Mouse (Mus musculus): Measurements from ENCODE around the gene Ephb4.
A peak's percentile ranks its signal among the peaks of the same experiment; 100 is the strongest.

Gene Ephb4

DNA sequence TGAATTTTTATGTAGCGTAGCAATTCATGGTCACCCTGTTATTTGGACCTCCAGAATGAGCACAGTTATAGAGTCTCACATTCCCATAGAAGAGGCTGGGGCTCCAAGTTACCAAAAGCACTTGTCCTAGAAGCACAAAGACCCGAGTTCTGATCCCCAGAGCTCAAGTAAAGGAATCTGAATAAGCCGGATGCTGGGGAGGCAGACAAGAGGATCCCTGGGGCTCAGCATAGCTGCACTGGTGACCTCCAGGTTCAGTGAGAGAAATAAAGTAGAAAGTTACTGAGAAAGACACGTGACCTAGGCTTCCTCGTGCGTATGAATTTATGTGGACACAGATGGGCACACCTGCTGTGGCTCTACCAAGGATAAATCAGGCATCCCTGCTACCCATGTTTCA lies 14.8 kb upstream of the Ephb4 start:
- no peak for DNase-seq

DNA sequence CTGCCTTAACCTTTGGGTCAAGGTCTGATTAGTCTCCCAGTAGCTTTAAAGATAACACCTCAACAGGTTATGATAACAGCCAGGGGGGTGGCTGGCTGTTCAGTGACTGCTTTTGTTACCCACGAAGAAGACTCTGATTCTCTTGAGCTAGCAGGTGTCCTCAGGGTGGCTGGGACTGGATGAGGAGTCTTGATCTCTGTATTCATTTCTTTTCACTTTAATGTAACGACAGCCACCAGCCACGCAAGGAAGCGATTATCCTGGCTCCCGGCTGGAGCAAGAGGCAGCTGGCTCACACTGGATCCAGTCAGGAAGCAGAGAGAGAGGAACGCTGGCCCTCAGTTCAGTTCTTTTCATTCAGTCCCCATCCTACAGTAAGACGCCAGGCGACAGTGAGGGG lies 12.7 kb upstream of the Ephb4 start:
- DNase-seq = peak; percentile 48

DNA sequence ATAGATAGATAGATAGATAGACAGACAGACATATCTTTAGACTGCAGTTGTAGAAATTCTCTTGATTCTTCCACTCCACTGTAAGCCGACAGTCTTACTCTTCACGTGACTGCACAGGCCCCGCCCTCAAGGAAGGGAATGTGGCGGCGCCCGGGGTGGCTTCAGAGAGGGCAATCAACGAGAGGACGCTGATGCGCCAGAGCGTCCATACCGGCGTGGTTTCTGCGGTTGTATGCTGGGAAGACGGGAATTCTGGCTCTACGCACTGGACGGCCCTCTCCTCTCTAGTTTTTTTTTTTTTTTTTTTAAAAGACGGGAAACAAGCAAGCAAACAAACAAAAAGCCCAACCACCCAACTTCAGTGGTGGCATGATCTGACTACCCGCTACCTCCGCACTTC lies 11.7 kb upstream of the Ephb4 start:
- peak; percentile 96 for DNase-seq

DNA sequence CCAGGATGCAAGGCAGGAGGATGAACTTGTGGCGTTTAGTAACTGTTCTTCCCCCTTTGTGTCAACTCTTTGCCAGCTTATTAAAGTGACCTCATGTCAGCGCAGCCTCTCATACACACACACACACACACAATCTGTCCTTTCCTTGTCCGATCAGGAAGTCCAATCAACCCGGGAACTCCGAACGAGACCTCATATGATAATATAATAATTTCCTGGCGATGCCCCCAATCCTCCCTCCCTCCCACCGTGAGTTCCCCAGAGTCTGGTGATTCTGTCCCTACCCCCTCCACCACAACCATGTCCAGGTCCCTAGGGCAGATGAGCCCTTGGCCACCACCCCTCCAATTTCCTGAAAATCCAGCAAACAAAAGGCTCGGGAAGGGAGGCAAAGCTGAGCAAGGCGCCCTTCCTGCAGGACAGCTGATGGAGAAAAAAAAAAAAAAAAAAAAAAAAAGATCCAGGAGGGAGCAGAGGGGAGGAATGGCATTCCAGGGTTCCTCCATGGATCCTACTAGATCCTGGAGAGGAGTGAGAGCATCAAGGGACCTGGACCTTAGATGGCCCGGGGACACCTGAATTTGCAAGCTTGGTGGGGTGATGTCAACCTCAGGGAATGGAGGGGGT lies 11.1 kb upstream of the Ephb4 start:
- DNase-seq = peak; percentile 77

DNA sequence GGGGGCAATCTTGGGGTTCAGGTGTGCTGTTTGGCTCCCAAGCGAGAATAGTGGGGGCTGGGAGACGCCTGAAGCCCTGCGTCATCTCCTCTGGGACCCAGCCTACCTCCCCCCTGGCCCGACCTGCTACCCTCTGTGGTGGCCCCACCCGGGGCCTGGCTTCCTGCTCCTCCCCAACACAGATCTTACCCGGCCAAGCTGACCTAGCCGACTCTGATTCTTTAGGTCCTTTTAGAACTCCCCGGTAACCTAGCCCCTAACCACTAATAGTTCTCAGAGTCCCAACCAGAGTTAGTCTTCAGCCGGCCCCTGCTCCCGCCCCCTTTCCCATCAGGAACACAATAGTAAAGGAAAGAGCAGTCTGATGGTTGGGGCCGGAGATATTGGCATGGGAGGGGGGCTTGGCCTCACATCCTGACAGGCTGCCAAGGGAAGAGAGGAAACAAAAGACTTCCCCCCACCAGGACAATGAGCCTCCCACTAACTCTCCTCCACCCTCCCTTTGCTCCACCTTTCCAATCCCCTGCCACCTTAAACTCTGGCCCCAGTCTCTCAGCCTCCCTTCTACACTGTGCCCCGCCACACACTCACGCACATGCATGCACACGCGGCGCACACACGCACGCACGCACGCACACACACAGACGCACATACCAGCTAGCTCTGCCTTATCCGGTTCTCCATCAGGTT lies 10.5 kb upstream of the Ephb4 start:
- DNase-seq = peak; percentile 76

DNA sequence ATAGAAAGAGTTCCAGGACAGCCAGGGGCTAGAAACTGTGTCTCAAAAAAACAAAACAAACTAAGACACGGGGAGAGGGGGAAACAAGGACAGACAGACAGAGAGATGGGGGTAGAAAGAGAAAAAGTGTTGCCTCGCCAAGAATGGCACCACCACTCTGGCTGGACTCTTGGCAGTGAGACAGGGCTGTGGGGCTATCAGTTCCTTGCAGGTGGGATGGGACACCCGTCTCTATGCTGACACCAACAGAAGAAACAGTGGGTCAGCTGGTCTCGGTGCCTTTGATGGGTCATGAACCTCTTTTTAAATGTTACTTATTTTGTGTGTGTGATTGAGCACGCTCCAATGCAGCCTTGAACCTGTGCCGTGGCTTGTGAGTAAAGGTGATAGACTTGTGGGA lies 9.7 kb upstream of the Ephb4 start:
- DNase-seq = no peak

DNA sequence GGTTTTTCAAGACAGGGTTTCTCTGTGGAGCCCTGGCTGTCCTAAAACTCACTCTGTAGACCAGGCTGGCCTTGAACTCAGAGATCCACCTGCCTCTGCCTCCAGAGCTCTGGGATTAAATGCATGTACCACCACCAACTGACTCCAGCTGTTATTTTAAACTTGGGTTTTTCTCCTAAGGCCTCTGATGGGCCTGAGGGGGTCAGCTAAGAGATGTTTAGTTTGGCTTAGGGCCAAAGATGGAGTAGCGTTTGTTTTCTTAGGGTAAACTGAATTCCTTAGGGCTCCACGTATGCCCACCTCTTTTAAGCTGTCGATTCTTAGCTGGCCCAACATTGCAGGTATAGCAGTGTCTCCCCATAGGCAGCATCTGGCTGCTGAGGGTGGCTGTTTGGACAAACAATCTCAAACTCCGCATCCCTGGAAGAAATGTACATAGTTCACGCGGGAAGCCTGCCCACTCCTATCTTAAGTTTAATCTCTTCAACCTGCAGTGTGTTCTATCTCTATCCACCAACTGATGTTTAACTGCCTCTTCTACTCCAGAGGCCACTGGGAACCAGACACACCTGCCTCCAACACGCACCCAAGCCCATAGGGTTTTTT lies 7.4 kb upstream of the Ephb4 start:
- no peak for DNase-seq

DNA sequence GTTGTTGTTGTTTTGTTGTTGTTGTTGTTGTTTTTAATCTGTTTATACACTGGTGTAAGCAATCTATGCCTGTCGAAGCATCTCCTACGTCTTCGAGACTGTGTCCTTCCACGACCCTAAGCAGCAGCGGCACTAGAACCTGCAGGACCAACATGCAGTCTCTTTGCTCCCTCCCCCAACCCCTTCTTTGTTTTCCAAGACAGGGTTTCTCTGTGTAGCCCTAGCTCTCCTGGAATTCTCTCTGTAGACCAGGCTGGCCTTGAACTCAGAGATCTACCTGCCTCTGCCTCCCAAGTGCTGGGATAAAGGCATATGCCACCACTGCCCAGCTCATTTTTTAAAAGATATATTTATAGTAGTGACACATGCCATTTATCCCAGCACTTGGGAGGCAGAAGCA lies 6.5 kb upstream of the Ephb4 start:
- DNase-seq = no peak

DNA sequence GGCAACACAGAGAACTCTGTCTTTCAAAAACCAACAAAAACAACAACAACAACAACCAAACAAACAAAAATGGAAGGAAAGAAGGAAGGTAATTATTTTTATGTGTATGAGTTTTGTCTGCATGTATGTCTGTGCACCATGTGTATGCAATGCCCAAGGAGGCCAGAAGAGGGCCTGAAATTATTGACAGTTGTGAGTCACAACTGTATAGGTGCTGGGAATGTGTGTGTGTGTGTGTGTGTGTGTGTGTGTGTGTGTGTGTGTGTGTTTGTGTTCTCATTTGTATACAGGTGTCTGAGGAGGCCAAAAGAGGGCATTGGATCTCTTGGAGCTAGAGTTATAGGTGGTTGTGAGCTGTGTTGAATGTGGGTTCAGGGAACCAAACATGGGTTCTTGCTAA lies 6.0 kb upstream of the Ephb4 start:
- no peak for DNase-seq

DNA sequence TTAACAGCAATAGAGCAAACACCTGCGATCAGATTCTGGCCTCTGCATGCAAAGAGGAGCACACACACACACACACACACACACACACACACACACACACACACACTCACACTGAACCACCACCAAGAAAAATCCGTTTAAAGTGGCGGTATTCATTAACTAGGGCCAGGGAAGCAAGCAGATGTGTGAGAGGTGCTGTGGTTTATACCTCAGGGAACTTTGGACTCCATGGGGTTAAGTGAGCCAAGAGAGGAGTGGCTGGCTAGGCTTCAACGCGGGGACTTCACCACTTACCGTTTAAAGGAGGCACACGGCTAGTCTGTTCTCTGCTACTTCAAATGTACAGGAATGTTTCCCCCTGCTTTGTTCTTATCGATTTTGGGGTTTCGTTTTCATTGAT lies 4.1 kb upstream of the Ephb4 start:
- peak; percentile 70 for DNase-seq

DNA sequence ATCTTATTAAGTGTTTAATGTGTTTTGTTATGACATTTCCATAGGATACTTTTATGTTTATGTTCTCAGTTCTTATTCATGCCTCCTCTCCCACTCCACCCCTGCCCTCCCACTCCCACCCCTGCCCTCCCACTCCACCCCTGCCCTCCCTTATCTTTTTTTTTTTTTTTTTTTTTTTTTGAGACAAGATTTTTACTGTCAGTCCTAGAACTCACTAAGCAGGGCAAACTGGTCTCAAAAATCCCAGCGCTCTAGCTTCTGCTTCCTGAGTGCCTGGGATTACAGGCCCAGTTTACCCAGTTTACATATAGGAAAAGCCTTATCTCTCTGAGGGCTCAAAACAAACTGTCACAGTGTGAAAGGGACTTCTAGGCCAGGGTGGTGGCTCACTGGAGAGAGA lies 3.5 kb upstream of the Ephb4 start:
- no peak for DNase-seq

DNA sequence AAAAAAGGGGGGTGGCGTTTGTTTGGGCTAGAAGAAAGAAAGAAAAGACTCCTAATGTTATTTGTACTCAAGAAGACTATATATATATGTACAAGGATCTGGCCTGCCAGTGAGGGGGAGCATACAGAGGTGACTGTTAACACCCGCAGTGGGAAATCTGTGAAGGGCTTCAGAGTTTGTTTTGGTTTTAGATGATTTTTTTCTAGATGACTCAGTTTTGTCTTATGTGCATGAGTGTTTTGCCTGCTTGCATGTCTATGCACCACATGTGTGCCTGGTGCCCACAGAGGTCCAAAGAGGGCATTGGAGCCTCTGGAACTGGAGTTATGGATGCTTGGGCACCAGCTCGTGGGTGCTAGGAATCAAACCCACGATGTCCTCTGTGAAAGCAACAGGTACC lies 2.9 kb upstream of the Ephb4 start:
- DNase-seq = no peak

DNA sequence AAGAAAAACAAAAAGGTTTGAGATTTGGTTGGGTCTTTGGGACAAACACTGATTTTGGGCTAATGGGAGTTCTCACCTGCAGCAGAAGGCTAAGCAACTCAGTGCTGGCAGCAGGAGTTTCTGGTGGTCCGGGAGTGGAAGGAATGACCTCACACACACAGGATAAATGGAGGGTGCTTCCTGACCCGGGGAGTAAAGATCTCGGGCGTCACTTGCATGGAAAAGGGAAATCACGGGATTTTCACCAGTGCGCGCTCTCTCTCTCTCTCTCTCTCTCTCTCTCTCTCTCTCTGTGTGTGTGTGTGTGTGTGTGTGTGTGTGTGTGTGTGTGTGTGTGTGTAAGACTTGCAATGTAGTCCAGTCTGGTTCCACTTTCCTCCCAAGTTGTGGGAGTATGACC lies 2.1 kb upstream of the Ephb4 start:
- peak; percentile 54 for DNase-seq

DNA sequence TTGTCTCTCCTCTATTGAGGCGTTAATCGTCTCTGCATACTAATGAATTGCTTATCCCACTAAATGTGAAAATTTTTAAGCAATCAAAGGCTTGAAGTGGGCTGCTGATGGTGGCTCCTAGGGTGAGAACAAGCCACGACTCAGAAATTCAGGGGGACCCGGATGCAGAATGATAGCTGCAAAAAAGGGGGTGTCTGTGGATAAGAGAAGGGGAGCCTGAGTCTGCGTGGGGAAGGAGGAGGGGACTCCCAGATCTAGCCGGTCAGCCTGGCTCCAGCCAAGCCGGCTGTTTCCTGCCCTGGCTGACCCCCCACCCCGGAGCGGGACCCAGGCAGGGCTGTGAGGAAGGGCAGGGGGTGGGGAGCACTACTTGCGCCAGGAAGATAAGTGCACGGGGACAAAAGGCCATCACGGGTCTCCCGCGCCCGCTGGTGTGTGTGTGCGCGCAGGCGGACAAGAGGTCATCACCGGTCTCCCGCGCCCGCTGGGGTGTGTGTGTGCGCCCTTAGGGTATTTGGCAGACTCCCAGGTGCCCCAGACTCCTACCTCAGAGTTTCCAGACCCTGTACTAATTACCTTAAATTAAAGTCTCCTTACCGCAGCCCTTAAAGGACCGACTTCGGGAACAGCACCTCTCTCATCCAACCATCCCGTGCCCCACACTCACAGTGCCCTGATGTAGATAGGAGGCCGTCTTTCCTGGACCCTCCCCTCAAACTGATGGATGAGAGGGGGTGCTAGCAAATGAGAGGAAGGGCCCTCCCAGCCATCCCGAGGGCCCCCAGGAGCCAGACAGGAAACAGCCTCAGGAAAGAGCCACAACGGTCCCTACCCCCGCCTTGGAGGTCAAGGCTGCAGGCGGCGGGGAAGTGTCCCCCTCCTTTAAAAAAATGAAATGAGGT lies 1.2 kb upstream of the Ephb4 start:
- peak; percentile 94 for DNase-seq

DNA sequence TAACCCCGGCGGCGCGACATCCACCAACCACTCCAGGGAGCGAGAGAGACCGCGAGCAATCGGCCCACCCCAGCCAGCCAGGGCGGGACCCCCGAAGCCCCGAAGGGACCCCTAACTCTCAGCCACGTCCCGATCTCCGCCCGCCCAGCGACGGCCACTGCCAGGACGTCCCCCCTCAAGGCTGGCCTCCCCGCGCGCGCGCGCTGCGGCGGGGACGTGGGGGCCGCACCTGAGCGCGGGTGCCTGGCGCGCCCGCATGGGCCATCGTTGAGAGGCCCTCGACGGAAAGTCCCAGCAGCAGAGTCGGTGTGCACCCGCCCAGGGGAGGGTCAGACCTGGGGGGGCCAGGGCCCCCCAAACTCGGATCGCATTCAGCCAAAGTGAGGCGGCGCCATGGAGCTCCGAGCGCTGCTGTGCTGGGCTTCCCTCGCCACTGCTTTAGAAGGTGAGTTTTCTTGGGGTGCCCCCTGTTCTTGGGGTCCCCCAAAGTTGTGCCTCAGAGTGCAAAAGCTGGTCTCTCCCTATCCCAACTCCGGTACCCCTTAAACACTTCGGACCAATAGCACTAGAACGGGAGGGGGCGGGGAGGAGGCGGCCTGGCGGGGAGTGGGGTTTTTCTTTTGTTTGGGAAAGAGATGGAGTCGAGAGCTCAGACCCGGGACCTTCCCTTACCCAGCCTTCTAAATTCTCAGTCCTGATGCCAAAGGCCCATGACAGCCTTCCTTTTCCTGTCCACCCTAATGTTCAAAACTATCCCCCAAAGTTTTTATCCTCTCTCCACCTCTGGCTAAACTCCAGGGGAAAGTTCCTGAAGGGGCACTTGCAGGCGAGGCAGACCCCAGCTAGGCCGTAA lies 522 bp downstream of the Ephb4 start:
- no peak for DNase-seq

DNA sequence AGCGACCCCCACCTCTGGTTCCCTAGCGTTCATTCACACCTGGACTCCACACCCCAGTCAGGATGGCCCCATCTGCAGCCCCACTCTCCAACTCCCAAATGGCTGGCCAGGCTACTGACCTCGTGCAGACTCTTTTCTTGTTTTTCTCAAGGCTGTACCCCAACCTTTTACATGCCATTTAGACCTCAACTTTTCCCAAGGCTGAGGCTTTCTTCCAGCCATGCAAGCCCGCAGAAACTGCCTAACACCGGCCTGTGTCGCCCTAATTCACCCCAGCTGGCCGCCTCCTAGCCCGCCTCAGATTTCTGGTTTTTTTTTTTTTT lies 1.1 kb downstream of the Ephb4 start:
- peak; percentile 48 for DNase-seq

DNA sequence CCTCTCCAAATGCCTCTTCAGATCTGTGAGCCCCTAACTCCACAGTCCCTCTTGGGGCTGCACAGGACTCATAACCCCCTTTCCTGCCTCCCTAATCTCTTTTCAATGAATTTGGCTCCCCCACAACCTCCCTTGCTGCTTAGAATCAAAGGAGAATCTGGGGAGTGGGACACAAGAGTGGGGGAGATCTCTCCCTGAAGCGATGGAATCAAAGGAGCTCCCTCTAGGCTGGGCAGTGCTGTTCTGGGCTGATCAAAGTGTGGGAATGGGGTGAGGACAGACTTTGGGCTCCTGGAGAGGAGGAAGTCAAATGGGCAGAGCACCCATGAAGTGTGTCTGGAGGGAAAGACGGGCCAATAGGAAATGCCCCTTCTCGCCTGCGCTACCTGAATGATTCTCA lies 1.5 kb downstream of the Ephb4 start:
- no peak for DNase-seq

DNA sequence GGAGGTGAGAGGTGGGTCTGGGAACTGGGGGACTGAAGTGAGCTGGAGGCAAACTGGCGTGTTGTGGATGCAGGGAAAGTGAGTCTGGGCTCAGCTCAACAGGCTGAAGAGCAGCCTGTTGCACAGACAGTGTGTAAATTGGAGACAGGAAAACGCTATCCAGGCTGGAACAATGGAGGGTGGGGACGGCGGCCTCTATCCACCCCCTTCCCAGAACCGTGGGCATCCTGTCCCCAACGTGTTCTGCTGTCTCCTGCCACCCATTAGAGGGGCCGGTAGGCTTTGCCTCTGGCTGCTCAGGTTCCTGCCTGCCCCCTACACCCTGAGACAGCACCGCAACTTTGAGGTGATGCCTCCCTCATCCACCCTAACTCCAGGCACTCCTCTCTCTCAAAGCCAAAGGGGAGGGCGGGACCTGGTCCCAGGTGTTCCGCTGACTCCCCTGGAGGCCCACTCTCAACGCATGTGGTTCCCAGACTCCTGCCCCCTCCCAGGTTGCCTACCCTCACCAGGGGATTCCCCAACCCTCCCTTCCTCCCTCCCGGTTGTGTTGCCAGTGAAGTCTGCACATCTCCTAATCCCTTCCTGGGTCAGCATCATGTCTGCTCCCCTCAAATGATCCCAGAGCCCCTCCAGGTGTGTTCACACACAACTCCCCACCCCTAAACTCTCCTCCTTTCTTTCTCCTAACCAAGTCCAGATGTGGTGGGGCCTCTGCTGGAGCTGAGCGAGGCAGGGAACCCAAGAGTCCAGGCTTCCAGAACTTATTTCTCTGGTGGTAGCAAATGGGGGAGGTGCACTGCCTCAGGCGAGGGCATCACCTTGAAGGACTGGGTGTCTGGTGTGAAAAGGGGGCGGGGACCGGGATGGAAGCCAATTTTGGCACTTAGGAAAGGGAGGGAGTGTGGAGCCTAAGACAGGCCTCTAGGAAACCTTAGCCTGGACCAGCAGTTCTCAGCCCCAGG lies 2.4 kb downstream of the Ephb4 start:
- peak; percentile 82 for DNase-seq

DNA sequence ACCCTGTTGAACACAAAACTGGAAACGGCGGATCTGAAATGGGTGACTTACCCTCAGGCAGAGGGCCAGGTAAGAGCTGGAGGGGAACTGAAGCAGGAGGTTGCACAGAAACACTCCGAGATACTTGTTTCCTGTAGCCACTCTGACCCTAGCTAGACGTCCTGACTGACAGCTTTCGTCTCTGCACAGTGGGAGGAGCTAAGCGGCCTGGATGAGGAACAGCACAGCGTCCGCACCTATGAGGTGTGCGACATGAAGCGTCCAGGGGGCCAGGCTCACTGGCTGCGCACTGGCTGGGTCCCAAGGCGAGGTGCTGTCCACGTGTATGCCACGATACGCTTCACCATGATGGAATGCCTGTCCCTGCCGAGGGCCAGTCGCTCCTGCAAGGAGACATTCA lies 4.2 kb downstream of the Ephb4 start:
- DNase-seq = no peak

DNA sequence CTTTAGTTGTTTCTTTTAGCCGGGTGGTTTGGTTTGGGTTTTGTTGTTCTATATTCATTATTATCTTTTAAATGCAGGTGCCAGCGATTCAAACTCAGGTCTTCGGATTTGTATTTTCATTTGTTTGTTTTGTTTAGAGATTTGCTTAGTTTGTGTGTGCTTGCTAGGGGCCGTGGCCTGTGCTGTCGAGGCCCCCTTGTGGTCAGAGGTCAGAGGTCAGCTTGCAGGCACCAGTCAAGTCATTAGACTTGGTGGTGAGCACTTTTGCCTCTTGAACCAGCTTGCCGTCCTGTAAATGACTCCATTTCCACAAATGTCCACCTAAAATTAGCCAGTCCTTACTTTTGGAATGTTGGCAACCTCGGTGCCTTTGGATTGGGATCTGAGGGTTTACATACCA lies 8.5 kb downstream of the Ephb4 start:
- DNase-seq = no peak

DNA sequence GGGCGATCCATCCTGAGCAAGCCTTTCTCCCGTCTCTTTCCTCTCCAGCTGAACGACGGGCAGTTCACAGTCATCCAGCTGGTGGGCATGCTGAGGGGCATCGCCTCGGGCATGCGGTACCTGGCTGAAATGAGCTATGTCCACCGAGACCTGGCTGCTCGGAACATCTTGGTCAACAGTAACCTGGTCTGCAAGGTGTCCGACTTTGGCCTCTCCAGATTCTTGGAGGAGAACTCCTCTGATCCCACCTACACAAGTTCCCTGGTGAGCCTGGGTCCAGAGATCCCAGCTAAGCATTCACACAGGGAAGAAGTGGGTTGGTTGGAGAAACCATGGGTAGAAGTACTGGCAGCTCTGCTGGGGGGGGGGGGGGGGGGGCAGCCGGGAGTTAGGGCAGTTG lies 19.8 kb downstream of the Ephb4 start:
- no peak for DNase-seq
